Mouse (Mus musculus) lung, adult 2 months (tissue): Measurements from ENCODE around the gene Pitpnm2.
"Not testable (repeated sequence)": the region's sequence is repeated elsewhere in the genome, so short reads cannot be mapped to it uniquely, and the experiment has no call there.

ENCODE experiments used
- CTCF ChIP-seq: fragments of 200-500 bp; IDR thresholded peaks from 2 replicates; pipeline ENCODE4 v1.5.1; 2011; ENCODE audit warnings: mild to moderate bottlenecking, low read length, control low read depth; ENCODE audit not compliant: insufficient read depth
- POLR2A ChIP-seq: fragments of 200-500 bp; IDR thresholded peaks from 2 replicates; pipeline ENCODE4 v1.6.1; 2011; ENCODE audit warnings: low read depth, mild to moderate bottlenecking, control low read depth, low read length, borderline replicate concordance; ENCODE audit errors: extremely low read depth

DNA sequence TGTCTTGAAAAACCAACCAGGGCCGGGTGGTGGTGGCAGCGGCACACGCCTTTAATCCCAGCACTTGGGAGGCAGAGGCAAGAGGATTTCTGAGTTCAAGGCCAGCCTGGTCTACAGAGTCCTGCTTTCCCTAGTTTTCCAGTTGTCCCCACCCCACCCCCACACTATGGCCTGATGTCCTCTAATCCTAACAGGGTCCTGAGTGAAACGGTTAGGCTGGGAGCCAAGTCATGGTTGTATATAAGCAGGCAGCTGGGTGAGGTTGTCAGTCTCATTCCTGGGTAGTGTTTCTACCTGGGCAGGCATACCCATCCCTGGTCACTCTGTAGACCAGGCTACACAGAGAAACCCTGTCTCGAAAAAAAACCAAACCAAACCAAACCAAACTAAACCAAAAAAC lies 32.5 kb downstream of the Pitpnm2 start:
- not testable (repeated sequence) for TF ChIP-seq CTCF, POLR2A
